Mouse (Mus musculus): ENCODE data around the gene Foxi3. TPM values are rescaled to one million over a fixed set of nuclear protein-coding genes. Genes with fewer than 3 reads are reported as not detected.

Foxi3 gene
- polyA plus RNA-seq (2014; fragmentation: Nextera tagmentation; extraction: Ambion mirVana) = not detected in 2 replicates

DNA sequence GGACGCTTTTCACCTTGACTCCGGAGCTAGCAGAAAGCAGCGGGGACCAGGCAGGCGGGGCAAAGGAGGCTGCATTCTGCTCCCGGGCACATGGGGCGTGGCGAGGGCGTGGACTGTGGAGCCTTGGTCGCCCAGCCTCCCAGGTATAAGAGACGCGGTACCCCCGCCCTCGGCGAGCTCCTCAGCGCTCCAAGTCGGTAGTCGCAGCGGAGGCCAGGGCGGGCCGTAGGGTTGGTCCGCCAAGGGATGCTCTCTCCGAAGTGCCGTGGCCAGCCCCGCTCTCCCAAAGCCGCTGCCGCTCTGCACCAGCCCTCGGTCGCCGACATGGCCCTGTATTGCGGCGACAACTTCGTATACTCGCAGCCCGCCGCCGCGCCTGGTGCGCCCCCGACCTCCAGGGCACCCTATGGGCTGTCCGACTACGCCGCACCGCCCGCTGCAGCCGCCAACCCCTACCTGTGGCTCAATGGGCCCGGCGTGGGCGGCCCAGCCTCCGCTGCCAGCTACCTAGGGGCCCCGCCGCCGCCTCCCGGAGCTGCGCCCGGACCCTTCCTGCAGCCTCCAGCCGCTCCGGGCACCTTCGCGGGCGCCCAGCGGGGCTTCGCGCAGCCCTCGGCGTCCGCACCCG is at the start of gene Foxi3:
Foxi3 (plus strand) TSS at position 247 of the 628 bp plus-strand sequence.
- under 1% methylated on average over 67 of the region's 67 CpGs for WGBS
- ATAC-seq (ENCODE audit: insufficient read depth) (peak; percentile 89), DNase-seq (peak; percentile 66)
- Histone ChIP-seq H3K4me3 (ENCODE audit: low read depth, low read length) (peak within 1 kb of the TSS; percentile 42), H3K27ac (ENCODE audit: low read depth) (no peak within 1 kb of the TSS), H3K27me3 (ENCODE audit: insufficient read depth, low read length) (peaks cover 77% of the 10 kb centered on the region), H3K9ac (peak within 1 kb of the TSS; percentile 23), H3K36me3 (ENCODE audit: insufficient read depth) (no peaks in the 10 kb centered on the region), H3K4me1 (ENCODE audit: insufficient read depth) (no peaks in the 10 kb centered on the region), H3K4me2 (peak within 1 kb of the TSS; percentile 79), H3K9me3 (ENCODE audit: low read depth, low read length) (no peaks in the 10 kb centered on the region)
- TF ChIP-seq CTCF (IDR thresholded peaks at IDR 0.05; ENCODE audit: low read depth) = no peak

DNA sequence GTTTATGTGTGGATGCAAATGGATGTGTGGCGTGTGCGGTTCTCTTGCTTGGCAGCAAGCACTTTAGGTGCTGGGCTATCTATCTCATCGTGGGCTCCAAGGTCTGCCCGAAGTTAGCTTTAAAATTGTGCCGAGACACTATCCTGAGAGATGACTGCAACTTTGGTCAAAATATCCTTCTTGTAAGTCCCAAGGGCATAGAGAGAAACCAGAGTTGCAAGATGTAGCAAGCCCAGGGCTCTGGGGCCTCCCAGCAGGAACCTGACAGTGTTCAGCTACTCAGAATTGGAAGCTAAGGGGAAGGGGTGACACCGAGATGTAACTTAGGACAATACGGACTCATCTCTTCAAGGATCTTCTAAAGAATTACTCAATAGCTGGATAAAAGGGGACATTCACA is 46.8 kb upstream of the Foxi3 start:
- H3K27ac ChIP-seq (ENCODE audit: low read depth) = no peak overlapping the region

DNA sequence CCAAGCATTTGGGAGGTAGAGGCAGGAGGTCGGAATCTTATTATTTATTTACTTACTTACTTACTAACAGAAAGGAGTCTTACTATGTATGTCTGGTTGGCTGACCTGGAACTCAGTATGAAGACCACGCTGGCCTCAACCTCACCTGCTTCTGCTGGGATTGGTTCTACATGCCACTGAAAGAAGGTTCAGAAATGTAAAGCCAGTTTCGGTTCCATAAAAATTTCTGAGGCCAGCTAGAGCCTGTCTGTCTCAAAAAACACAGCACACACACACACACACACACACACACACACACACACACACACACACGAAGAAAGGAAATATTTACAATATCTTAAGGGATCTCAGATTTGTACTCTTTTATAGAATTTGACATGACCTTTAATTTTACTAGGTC is 46.0 kb upstream of the Foxi3 start:
- ATAC-seq (ENCODE audit: insufficient read depth) = no peak
- no peak overlapping the region for H3K27ac ChIP-seq (ENCODE audit: low read depth)
- peaks cover 4% of the 10 kb centered on the region; the same call in 1 of the 2 replicates for H3K27me3 ChIP-seq (ENCODE audit: insufficient read depth, low read length)
- no peak overlapping the region for H3K9ac ChIP-seq
- H3K4me3 ChIP-seq (ENCODE audit: low read depth, low read length) = no peak overlapping the region
- 65% methylated on average over 4 of the region's 4 CpGs for WGBS
- H3K4me2 ChIP-seq = no peak overlapping the region
- H3K4me1 ChIP-seq (ENCODE audit: insufficient read depth) = no peaks in the 10 kb centered on the region
- H3K36me3 ChIP-seq (ENCODE audit: insufficient read depth) = 0 out of 2 replicates have a peak, but pooled peaks cover 8% of the 10 kb centered on the region
- DNase-seq = no peak
- no peaks in the 10 kb centered on the region for H3K9me3 ChIP-seq (ENCODE audit: low read depth, low read length)
- TF ChIP-seq CTCF (IDR thresholded peaks at IDR 0.05; ENCODE audit: low read depth) = no peak

More for the DNA sequence above, 46.8 kb upstream of the Foxi3 start:
- DNase-seq (no peak), ATAC-seq (ENCODE audit: insufficient read depth) (no peak)
- no peak for TF ChIP-seq CTCF (IDR thresholded peaks at IDR 0.05; ENCODE audit: low read depth)
- 85% methylated on average over 7 of the region's 7 CpGs for WGBS
- Histone ChIP-seq H3K4me2 (no peak overlapping the region), H3K4me1 (ENCODE audit: insufficient read depth) (no peaks in the 10 kb centered on the region), H3K4me3 (ENCODE audit: low read depth, low read length) (no peak overlapping the region), H3K9me3 (ENCODE audit: low read depth, low read length) (no peaks in the 10 kb centered on the region), H3K9ac (no peak overlapping the region), H3K27me3 (ENCODE audit: insufficient read depth, low read length) (peaks cover 4% of the 10 kb centered on the region; the same call in 1 of the 2 replicates), H3K36me3 (ENCODE audit: insufficient read depth) (peaks cover 11% of the 10 kb centered on the region; the same call in 1 of the 2 replicates)

DNA sequence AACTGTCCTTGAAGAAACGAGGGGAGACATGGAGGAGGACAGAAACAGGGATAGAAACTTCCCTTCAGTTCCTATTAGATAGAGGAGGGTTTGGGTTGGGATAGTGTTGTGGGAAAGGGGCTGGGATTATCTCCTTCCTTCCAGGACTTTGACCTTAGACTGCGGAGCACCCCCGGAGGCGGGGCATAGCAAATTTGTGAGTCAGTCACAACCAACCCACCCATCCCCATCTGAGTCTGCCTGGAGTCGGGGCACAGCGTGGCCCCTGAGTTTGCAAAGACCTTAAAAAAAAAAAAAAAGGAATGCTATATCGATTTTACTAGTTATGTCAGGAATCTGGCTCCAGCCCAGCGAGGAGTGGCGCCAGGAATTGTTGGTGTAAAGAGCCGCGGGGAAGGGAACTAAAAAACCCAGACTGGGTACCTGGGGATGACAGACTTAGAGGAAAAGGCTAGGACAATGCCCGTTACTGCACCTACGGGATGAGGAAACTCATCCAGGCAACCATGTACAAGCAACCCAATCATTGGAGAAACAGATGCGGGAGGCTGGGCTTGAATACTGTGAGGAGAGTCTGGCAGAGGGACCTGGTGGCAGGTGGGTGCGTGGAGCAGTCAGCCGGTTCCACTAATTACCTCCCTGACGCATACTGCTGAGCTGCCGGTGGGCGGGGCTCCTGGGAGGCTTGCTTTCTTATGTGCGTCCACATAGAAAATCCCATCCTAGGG is 44.5 kb upstream of the Foxi3 start:
- Histone ChIP-seq H3K4me3 (ENCODE audit: low read depth, low read length) (no peak overlapping the region), H3K27me3 (ENCODE audit: insufficient read depth, low read length) (peaks cover 4% of the 10 kb centered on the region; the same call in 1 of the 2 replicates), H3K36me3 (ENCODE audit: insufficient read depth) (no peaks in the 10 kb centered on the region), H3K9ac (no peak overlapping the region; the same call in 1 of the 2 replicates), H3K4me2 (peak overlapping the region; percentile 48), H3K4me1 (ENCODE audit: insufficient read depth) (no peaks in the 10 kb centered on the region), H3K9me3 (ENCODE audit: low read depth, low read length) (no peaks in the 10 kb centered on the region), H3K27ac (ENCODE audit: low read depth) (no peak overlapping the region)
- DNase-seq = no peak
- no peak for TF ChIP-seq CTCF (IDR thresholded peaks at IDR 0.05; ENCODE audit: low read depth)
- no peak for ATAC-seq (ENCODE audit: insufficient read depth)
- WGBS = 10% methylated on average over 20 of the region's 20 CpGs

DNA sequence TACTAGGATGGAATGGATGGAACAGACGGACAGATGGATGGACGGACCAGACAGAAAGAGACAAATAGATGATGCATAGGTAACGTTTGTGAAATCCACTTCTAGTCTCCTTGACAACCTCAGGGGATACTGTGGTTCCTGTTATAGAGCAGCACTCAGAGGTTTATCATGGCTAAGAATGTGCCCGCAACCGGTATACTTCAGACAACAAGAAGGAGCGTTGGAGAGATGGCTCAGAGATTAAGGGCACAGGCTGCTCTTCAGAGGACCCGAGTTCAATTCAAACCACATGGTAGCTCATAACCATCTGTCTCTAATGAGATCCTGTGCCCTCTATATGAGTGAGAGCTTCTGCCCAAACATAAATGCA is 44.0 kb upstream of the Foxi3 start:
- H3K27ac ChIP-seq (ENCODE audit: low read depth) = no peak overlapping the region
- H3K4me2 ChIP-seq = no peak overlapping the region; the same call in 1 of the 2 replicates
- peaks cover 4% of the 10 kb centered on the region; the same call in 1 of the 2 replicates for H3K27me3 ChIP-seq (ENCODE audit: insufficient read depth, low read length)
- WGBS = 57% methylated on average over 7 of the region's 7 CpGs
- no peak overlapping the region for H3K4me3 ChIP-seq (ENCODE audit: low read depth, low read length)
- H3K9me3 ChIP-seq (ENCODE audit: low read depth, low read length) = no peaks in the 10 kb centered on the region
- no peak overlapping the region for H3K9ac ChIP-seq
- no peak for DNase-seq
- no peaks in the 10 kb centered on the region for H3K4me1 ChIP-seq (ENCODE audit: insufficient read depth)
- ATAC-seq (ENCODE audit: insufficient read depth) = no peak
- no peak for TF ChIP-seq CTCF (IDR thresholded peaks at IDR 0.05; ENCODE audit: low read depth)
- H3K36me3 ChIP-seq (ENCODE audit: insufficient read depth) = no peaks in the 10 kb centered on the region

DNA sequence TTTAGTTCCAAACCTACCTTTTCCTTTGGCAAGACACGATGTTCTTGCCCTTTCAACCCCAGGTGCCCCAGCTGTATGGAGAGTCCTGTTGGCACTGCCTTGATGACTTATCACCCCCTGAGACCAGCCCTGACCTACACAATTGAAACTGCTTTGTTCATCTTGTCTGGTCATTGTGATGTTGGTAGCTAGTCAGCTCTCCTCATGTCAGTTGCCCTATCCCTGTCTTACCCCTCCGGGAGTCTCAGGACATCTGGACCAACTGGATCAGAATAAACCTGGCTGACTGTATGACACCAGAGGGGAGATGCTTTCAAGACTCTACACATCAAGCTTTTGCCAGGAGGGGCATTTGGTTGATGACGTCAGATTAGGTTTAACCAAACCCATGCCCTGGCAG is 37.5 kb upstream of the Foxi3 start, which contains the start of gene Tex37:
Tex37 (minus strand) TSS at position 101 of the 400 bp plus-strand sequence.
- Histone ChIP-seq H3K4me3 (ENCODE audit: low read depth, low read length) (no peak within 1 kb of the TSS), H3K9me3 (ENCODE audit: low read depth, low read length) (no peaks in the 10 kb centered on the region), H3K27me3 (ENCODE audit: insufficient read depth, low read length) (no peaks in the 10 kb centered on the region), H3K4me2 (no peak within 1 kb of the TSS), H3K36me3 (ENCODE audit: insufficient read depth) (no peaks in the 10 kb centered on the region), H3K9ac (no peak within 1 kb of the TSS), H3K4me1 (ENCODE audit: insufficient read depth) (no peaks in the 10 kb centered on the region), H3K27ac (ENCODE audit: low read depth) (no peak within 1 kb of the TSS)
- TF ChIP-seq CTCF (IDR thresholded peaks at IDR 0.05; ENCODE audit: low read depth) = no peak
- DNase-seq = no peak
- no peak for ATAC-seq (ENCODE audit: insufficient read depth)
- WGBS = 81% methylated on average over 3 of the region's 3 CpGs

Measured in lung, embryonic 14.5 days (tissue).